Mouse (Mus musculus) 3134 (cell line): ENCODE data around the gene Gphn.

ENCODE experiments used
- DNase-seq: peaks from one replicate; pipeline ENCODE4 v3.0.0-alpha.2; 2011; ENCODE audit warnings: low spot score; ENCODE audit not compliant: insufficient read length; ENCODE audit errors: extremely low read depth

Gphn gene

GRCm38 (mm10) chr12:78688876-78689275 lies 462.7 kb downstream of the Gphn start:
- DNase-seq: no peak

GRCm38 (mm10) chr12:78691325-78691724 lies 465.1 kb downstream of the Gphn start, which contains the start of gene Fam71d:
Gene Fam71d (plus strand): TSS chr12:78691535.
- DNase-seq: no peak

- DNase-seq: no peak
Observed at GRCm38 (mm10) chr12:78693281-78693680, 467.1 kb downstream of the Gphn start.

- DNase-seq: no peak
Observed at GRCm38 (mm10) chr12:78717783-78718182, 491.6 kb downstream of the Gphn start.

GRCm38 (mm10) chr12:78727723-78728122 lies 501.5 kb downstream of the Gphn start:
- no peak for DNase-seq
